29 mouse cellular contexts compared by ENCODE assay signal in genomic region chr8:77684372-77684771, GRCm38 (mm10). TPM values are rescaled to one million over a fixed set of nuclear protein-coding genes. Genes with fewer than 3 reads are reported as not detected.
DNase-seq lines count a peak whose midpoint lies in the region; ATAC-seq lines count a peak whose summit lies in the region.
"Had no signal": no experiment of that assay in that cellular context is flagged by ENCODE, and none has a peak within 500 bp of the region (broad histone marks: within the 10 kb centered on the region; RNA-seq: fewer than 3 reads in every experiment).

No protein-coding gene starts in this region.

- H3K9me3 ChIP-seq in embryonic facial prominence, embryonic 13.5 days, result no peaks in the 10 kb centered on the region
- no peaks in the 10 kb centered on the region for H3K9me3 ChIP-seq in embryonic facial prominence, embryonic 10.5 days
- H3K9me3 ChIP-seq in kidney, embryonic 15.5 days (replicated peaks), result no peaks in the 10 kb centered on the region
- no peaks in the 10 kb centered on the region for H3K9me3 ChIP-seq in midbrain, embryonic 11.5 days (ENCODE audit: control insufficient read depth, low read length)
- no peaks in the 10 kb centered on the region for H3K9me3 ChIP-seq in midbrain, embryonic 16.5 days (replicated peaks; ENCODE audit: control insufficient read depth, low read length, poor library complexity, severe bottlenecking)
- no peaks in the 10 kb centered on the region for H3K9me3 ChIP-seq in stomach, embryonic 16.5 days (replicated peaks; ENCODE audit: control insufficient read depth, low read length)
- H3K9me3 ChIP-seq in liver, embryonic 12.5 days (replicated peaks), result no peaks in the 10 kb centered on the region
- H3K9me3 ChIP-seq: G1E; hindbrain, embryonic 12.5 days; liver, embryonic 13.5 days; midbrain, embryonic 10.5 days; neural tube, embryonic 12.5 days had no signal

- H3K4me3 ChIP-seq in embryonic facial prominence, embryonic 13.5 days, result no peak overlapping the region
- no peak overlapping the region for H3K4me3 ChIP-seq in embryonic facial prominence, embryonic 10.5 days
- H3K4me3 ChIP-seq in kidney, embryonic 15.5 days (replicated peaks), result no peak overlapping the region
- H3K4me3 ChIP-seq in midbrain, embryonic 11.5 days (ENCODE audit: low read depth, low read length), result no peak overlapping the region
- H3K4me3 ChIP-seq in midbrain, embryonic 16.5 days (ENCODE audit: low read depth, low read length), result no peak overlapping the region
- no peak overlapping the region for H3K4me3 ChIP-seq in stomach, embryonic 16.5 days (replicated peaks; ENCODE audit: low read length)
- H3K4me3 ChIP-seq in liver, embryonic 12.5 days, result no peak overlapping the region
- H3K4me3 ChIP-seq: hindbrain, embryonic 12.5 days; liver, embryonic 13.5 days; midbrain, embryonic 10.5 days; myocyte; neural tube, embryonic 12.5 days had no signal

- H3K27ac ChIP-seq in embryonic facial prominence, embryonic 13.5 days, result 0 out of 2 replicates have a peak overlapping the region, but pooled peaks have one; percentile 11
- H3K27ac ChIP-seq in embryonic facial prominence, embryonic 10.5 days (replicated peaks), result no peak overlapping the region; the same call in 1 of the 2 replicates
- H3K27ac ChIP-seq in kidney, embryonic 15.5 days, result 0 out of 2 replicates have a peak overlapping the region, but pooled peaks have one; percentile 28
- no peak overlapping the region for H3K27ac ChIP-seq in midbrain, embryonic 11.5 days (ENCODE audit: low read depth, low read length)
- H3K27ac ChIP-seq in midbrain, embryonic 16.5 days (ENCODE audit: low read length), result no peak overlapping the region
- peak overlapping the region; percentile 56; the same call in 1 of the 2 replicates for H3K27ac ChIP-seq in stomach, embryonic 16.5 days (ENCODE audit: low read length)
- H3K27ac ChIP-seq in liver, embryonic 12.5 days, result no peak overlapping the region
- H3K27ac ChIP-seq: hindbrain, embryonic 12.5 days; hindbrain, postnatal 0 days; liver, embryonic 13.5 days; midbrain, embryonic 10.5 days; neural tube, embryonic 12.5 days had no signal

- peaks cover 29% of the 10 kb centered on the region for H3K36me3 ChIP-seq in embryonic facial prominence, embryonic 13.5 days
- H3K36me3 ChIP-seq in embryonic facial prominence, embryonic 10.5 days (replicated peaks), result peaks cover 37% of the 10 kb centered on the region
- peaks cover 10% of the 10 kb centered on the region; the same call in 1 of the 2 replicates for H3K36me3 ChIP-seq in kidney, embryonic 15.5 days
- no peaks in the 10 kb centered on the region for H3K36me3 ChIP-seq in midbrain, embryonic 11.5 days (ENCODE audit: control insufficient read depth, insufficient read depth, low read length)
- H3K36me3 ChIP-seq in midbrain, embryonic 16.5 days (ENCODE audit: control insufficient read depth, insufficient read depth, low read length), result no peaks in the 10 kb centered on the region
- no peaks in the 10 kb centered on the region for H3K36me3 ChIP-seq in stomach, embryonic 16.5 days (ENCODE audit: control insufficient read depth, insufficient read depth, low read length)
- no peaks in the 10 kb centered on the region for H3K36me3 ChIP-seq in liver, embryonic 12.5 days
- H3K36me3 ChIP-seq: G1E; hindbrain, embryonic 12.5 days; liver, embryonic 13.5 days; neural tube, embryonic 12.5 days had no signal

- ATAC-seq in embryonic facial prominence, embryonic 13.5 days (ENCODE audit: insufficient number of reproducible peaks, insufficient read depth, low FRiP score, low TSS enrichment, low read depth), result no peak
- no peak for ATAC-seq in kidney, embryonic 15.5 days (replicated peaks; ENCODE audit: low FRiP score)
- no peak for ATAC-seq in midbrain, embryonic 11.5 days (ENCODE audit: low FRiP score)
- no peak for ATAC-seq in midbrain, embryonic 16.5 days
- peak; percentile 24; the same call in 1 of the 2 replicates for ATAC-seq in stomach, embryonic 16.5 days (ENCODE audit: insufficient read depth, low FRiP score)
- ATAC-seq in liver, embryonic 12.5 days, result no peak
- ATAC-seq: forebrain, embryonic 14.5 days; hindbrain, postnatal 0 days; Patski had no signal

- no peak overlapping the region for H3K4me2 ChIP-seq in embryonic facial prominence, embryonic 13.5 days
- H3K4me2 ChIP-seq in kidney, embryonic 15.5 days, result no peak overlapping the region
- H3K4me2 ChIP-seq in midbrain, embryonic 11.5 days, result no peak overlapping the region
- no peak overlapping the region for H3K4me2 ChIP-seq in midbrain, embryonic 16.5 days (ENCODE audit: low read length)
- H3K4me2 ChIP-seq in stomach, embryonic 16.5 days (ENCODE audit: low read depth, low read length), result no peak overlapping the region
- no peak overlapping the region for H3K4me2 ChIP-seq in liver, embryonic 12.5 days
- H3K4me2 ChIP-seq: hindbrain, embryonic 12.5 days; liver, embryonic 13.5 days; neural tube, embryonic 12.5 days had no signal

- H3K4me1 ChIP-seq in embryonic facial prominence, embryonic 13.5 days, result peaks cover 28% of the 10 kb centered on the region
- peaks cover 17% of the 10 kb centered on the region for H3K4me1 ChIP-seq in embryonic facial prominence, embryonic 10.5 days
- peaks cover 17% of the 10 kb centered on the region for H3K4me1 ChIP-seq in kidney, embryonic 15.5 days
- H3K4me1 ChIP-seq in midbrain, embryonic 11.5 days (ENCODE audit: control insufficient read depth, insufficient read depth, low read length), result no peaks in the 10 kb centered on the region
- no peaks in the 10 kb centered on the region for H3K4me1 ChIP-seq in midbrain, embryonic 16.5 days (ENCODE audit: control insufficient read depth, insufficient read depth, low read length)
- peaks cover 21% of the 10 kb centered on the region for H3K4me1 ChIP-seq in stomach, embryonic 16.5 days (ENCODE audit: control insufficient read depth, insufficient read depth, low read length)
- H3K4me1 ChIP-seq in liver, embryonic 12.5 days, result no peaks in the 10 kb centered on the region
- H3K4me1 ChIP-seq: hindbrain, embryonic 12.5 days; liver, embryonic 13.5 days; midbrain, embryonic 10.5 days; neural tube, embryonic 12.5 days had no signal

- 81% methylated on average over 6 of the region's 6 CpGs for WGBS in embryonic facial prominence, embryonic 13.5 days
- 87% methylated on average over 6 of the region's 6 CpGs for WGBS in embryonic facial prominence, embryonic 10.5 days
- WGBS in kidney, embryonic 15.5 days, result 77% methylated on average over 6 of the region's 6 CpGs
- 92% methylated on average over 6 of the region's 6 CpGs for WGBS in midbrain, embryonic 11.5 days
- WGBS in midbrain, embryonic 16.5 days, result 89% methylated on average over 6 of the region's 6 CpGs
- WGBS in stomach, embryonic 16.5 days, result 54% methylated on average over 6 of the region's 6 CpGs
- WGBS in liver, embryonic 12.5 days (ENCODE audit: insufficient replicate concordance), result 83% methylated on average over 6 of the region's 6 CpGs

- no peak for DNase-seq in embryonic facial prominence, embryonic 10.5 days (ENCODE audit: low spot score)
- DNase-seq in kidney, adult 18-20 months, result no peak
- peak; percentile 28 for DNase-seq in midbrain, embryonic 11.5 days (ENCODE audit: low spot score, missing footprints)
- DNase-seq: cerebellum, adult 11 months; cerebellum, adult 9-11 months; gastrocnemius, postnatal 25 days; heart, adult 18-20 months; heart, postnatal 36 days; kidney, adult 2 months; kidney, postnatal 4 days; left cerebral cortex, postnatal 4 days; liver, embryonic 13.5 days; lung, postnatal 10 days; right cerebral cortex, adult 18-20 months; right cerebral cortex, postnatal 4 days; thymus, postnatal 14 days had no signal

- no peaks in the 10 kb centered on the region for H3K27me3 ChIP-seq in embryonic facial prominence, embryonic 13.5 days
- no peaks in the 10 kb centered on the region for H3K27me3 ChIP-seq in embryonic facial prominence, embryonic 10.5 days (replicated peaks; ENCODE audit: low read depth, poor library complexity, severe bottlenecking)
- no peaks in the 10 kb centered on the region for H3K27me3 ChIP-seq in kidney, embryonic 15.5 days
- no peaks in the 10 kb centered on the region for H3K27me3 ChIP-seq in midbrain, embryonic 11.5 days (ENCODE audit: control insufficient read depth, insufficient read depth, low read length)
- no peaks in the 10 kb centered on the region for H3K27me3 ChIP-seq in midbrain, embryonic 16.5 days (ENCODE audit: control insufficient read depth, insufficient read depth, low read depth, low read length)
- H3K27me3 ChIP-seq in stomach, embryonic 16.5 days (ENCODE audit: control insufficient read depth, insufficient read depth, low read length), result no peaks in the 10 kb centered on the region
- no peaks in the 10 kb centered on the region for H3K27me3 ChIP-seq in liver, embryonic 12.5 days (replicated peaks)
- H3K27me3 ChIP-seq: hindbrain, embryonic 12.5 days; liver, embryonic 13.5 days; neural tube, embryonic 12.5 days; Patski had no signal

- H3K9ac ChIP-seq in embryonic facial prominence, embryonic 13.5 days, result no peak overlapping the region
- H3K9ac ChIP-seq in kidney, embryonic 15.5 days, result no peak overlapping the region
- H3K9ac ChIP-seq in midbrain, embryonic 11.5 days (ENCODE audit: low read length), result no peak overlapping the region
- no peak overlapping the region for H3K9ac ChIP-seq in midbrain, embryonic 16.5 days (ENCODE audit: low read depth, low read length)
- H3K9ac ChIP-seq in stomach, embryonic 16.5 days (ENCODE audit: low read length), result no peak overlapping the region
- H3K9ac ChIP-seq in liver, embryonic 12.5 days, result no peak overlapping the region
- H3K9ac ChIP-seq: hindbrain, embryonic 12.5 days; liver, embryonic 13.5 days; neural tube, embryonic 12.5 days had no signal

RNA-seq across cellular contexts. Expression of gene Ednra, which starts 39.9 kb away (rescaled TPM):
- 56.3 and 58.4 TPM in 2 replicates for polyA plus RNA-seq in embryonic facial prominence, embryonic 13.5 days (2015; fragmentation: Nextera tagmentation; extraction: Ambion mirVana)
- polyA plus RNA-seq in embryonic facial prominence, embryonic 10.5 days (2016; fragmentation: Nextera tagmentation; extraction: Ambion mirVana), result 30.8 and 36.4 TPM in 2 replicates
- 27.8 and 30.5 TPM in 2 replicates for polyA plus RNA-seq in kidney, embryonic 15.5 days (2015; fragmentation: Nextera tagmentation; extraction: Ambion mirVana)
- polyA plus RNA-seq in midbrain, embryonic 11.5 days (2014; fragmentation: Nextera tagmentation; extraction: Ambion mirVana), result 13.4 and 17.9 TPM in 2 replicates
- 5.1 and 6.2 TPM in 2 replicates for polyA plus RNA-seq in midbrain, embryonic 16.5 days (2015; fragmentation: Nextera tagmentation; extraction: Ambion mirVana)
- polyA plus RNA-seq in stomach, embryonic 16.5 days (2015; fragmentation: Nextera tagmentation; extraction: Ambion mirVana), result 26.0 and 28.7 TPM in 2 replicates
- 3.9 and 4.1 TPM in 2 replicates for polyA plus RNA-seq in liver, embryonic 12.5 days (2016; fragmentation: Nextera tagmentation; extraction: Ambion mirVana)
- polyA plus RNA-seq: G1E had no signal

Comparison
In these comparisons a context has a peak if more than half of its experiments do, and no peak if none do; other contexts are left out.
1. H3K27ac ChIP-seq: peak in embryonic facial prominence, embryonic 13.5 days (single experiment), kidney, embryonic 15.5 days (single experiment) and stomach, embryonic 16.5 days (single experiment); none in embryonic facial prominence, embryonic 10.5 days (single experiment), midbrain, embryonic 11.5 days (single experiment), midbrain, embryonic 16.5 days (single experiment) and liver, embryonic 12.5 days (single experiment).